Mouse (Mus musculus): Measurements from ENCODE around the gene Agap2.

Gene Agap2

DNA sequence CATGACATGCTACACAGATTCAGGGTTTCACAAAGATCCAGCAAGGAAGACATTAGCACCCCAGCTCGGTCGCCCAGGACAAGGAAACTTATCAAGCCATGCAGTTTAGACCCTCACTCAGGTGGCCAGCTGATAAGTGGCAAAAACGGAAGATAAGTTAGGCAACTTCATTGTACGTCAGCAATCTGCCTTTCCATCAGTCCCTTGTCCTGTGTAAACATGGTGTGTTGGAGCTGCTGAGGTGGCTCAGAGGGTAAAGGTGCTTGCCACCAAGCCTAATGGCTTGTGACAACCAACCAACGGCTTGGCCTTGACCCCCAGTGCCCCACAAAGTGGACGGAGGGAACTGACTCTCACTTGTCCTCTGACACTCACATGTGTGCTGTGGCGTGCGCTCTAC, 25.3 kb downstream of the Agap2 start:
- no peak for DNase-seq (ENCODE audit: low read depth, low spot score)

DNA sequence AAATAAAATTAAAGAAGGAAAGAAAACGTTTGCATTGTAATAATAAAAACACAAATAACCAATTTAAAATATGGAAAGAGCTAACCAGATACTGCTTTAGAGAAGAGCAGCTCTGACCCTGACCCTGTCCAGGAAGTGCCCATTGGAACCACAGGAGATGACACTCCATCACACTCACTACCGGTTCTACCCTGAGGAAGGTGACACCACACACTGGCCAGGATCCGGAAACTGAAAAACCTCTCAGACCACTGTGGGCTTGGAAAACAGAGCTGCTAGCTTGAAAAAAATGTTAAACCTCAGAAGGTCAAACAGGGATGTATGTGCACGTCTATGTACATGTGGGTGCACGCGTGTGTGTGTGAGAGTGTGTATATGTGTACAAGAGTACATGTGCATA, 26.1 kb downstream of the Agap2 start:
- no peak for DNase-seq (ENCODE audit: low read depth, low spot score)

GRCm38 (mm10) chr10:127103631-127104030, 28.5 kb downstream of the Agap2 start:
- DNase-seq (ENCODE audit: low read depth, low spot score) = no peak

DNA sequence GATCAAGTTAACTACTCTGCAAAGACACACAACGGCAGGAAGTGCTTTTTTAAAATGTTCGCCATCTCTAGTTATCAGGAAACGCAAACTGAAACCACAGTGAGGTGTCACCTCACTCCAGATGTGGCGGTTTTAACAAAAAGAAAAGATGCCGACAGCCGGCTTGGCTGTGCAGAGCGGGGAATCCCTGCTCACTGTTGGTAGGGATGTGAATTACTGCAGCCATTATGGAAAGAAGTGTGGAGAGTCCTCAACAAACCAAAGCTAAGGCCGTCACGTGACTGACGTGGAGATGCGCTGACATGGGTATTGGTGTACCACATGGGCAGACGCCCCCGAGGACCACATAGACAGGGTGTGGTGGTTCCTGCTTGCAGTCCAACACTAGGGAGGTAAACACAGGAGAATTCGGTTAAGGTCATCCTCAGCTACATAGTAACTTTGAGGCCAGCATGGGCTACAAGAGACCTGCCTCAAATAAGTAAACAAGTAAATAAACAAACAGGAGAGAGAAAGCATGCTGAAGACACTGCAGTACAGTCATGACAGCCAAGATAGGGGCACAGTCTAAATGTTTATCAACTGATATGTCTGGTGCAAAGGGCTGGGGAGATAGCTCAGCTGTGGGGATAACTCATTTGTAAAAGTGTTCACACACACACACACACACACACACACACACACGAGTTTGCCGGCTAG, 32.6 kb downstream of the Agap2 start:
- DNase-seq (ENCODE audit: low read depth, low spot score) = no peak

DNA sequence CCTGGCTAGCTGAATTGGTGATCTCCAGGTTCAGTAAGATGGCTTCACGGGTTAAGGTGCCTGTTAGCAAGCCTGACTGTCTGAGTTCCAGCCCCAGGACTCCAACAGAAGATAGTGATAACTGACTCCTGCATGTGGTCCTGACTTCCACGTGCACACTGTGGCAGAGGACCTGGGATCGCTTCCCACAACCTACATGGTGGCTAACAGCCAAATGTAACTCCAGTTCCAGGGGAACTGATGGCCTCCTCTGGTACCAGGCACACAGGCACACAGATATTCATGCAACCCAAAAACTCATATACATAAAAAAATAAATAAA, 33.1 kb downstream of the Agap2 start:
- DNase-seq (ENCODE audit: low read depth, low spot score) = no peak

- DNase-seq (ENCODE audit: low read depth, low spot score) = no peak
Observed at GRCm38 (mm10) chr10:127111001-127111887, 36.2 kb downstream of the Agap2 start.

DNA sequence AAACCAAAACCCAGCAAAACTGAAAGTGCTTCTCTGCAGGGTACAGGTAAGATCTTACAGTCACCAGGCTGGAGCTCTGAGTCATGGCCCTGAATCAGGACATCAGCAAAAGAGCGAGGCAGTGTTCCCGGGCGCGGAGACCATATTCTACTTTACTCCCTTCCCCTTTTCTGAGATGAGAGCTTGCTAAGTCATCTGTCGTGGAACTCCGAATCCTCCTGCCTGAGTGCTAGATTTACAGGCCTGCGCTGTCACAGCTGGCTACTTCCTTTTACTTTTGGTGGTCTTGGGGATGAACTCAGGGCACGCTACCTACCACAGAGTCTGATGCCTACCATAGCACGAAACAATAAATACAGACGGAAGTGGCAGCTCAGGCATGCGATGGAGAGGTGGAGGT, 39.3 kb downstream of the Agap2 start:
- no peak for DNase-seq (ENCODE audit: low read depth, low spot score)

DNA sequence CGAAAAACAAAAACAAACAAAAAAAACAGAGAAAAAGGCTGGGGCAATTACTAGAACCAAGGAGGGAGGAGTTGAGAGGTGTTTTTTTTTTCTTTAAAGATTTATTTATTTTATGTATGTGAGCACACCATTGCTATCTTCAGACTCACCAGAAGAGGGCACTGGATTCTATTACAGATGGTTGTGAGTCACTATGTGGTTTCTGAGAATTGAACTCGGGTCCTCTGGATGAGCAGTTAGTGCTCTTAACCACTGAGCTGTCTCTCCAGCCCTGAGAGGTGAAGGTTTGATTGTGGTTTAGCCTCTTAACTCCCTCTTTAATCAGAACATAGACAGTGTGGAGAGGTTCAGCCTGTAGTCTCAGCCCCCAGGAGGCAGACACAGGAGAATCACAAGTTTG, 40.0 kb downstream of the Agap2 start:
- peak; percentile 53 for DNase-seq (ENCODE audit: low read depth, low spot score)

DNA sequence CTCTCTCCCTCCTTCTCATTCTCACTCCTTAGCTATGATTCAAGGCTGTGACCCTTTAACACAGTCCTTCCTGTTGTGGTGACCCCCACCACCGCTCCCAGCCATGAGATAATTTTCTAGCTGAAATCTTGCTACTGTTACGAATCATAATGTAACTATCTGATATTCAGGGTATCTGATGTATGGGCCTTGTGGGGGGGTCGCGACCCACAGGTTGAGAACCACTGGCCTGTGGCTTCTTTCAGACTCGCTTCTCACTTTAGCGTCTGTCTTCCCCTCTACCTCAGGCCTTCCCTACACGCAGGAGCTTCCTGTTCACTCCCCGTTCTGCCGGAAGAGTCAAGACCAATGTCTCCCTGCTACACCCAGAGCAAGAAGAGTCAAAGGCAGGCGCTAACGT, 43.4 kb downstream of the Agap2 start:
- no peak for DNase-seq (ENCODE audit: low read depth, low spot score)

DNA sequence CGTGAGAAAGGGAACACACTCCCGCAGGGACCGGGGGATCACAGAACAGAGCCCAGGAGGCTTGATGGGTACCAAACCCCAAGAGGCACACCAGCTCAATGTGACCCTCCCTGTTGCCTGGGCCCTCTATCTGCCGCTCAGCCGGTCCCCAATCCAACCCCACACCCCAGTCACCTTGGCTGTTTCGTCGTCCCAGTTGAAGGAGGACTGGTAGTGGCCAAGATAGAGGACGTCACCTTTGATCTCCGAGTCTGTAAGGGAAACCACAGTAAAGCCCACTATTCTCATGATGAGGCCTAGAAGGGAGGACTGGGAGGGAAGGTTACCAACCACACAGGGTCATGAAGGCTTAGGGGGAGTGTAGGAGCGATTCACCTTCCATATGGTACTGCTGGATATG, 44.1 kb downstream of the Agap2 start:
- no peak for DNase-seq (ENCODE audit: low read depth, low spot score)

DNA sequence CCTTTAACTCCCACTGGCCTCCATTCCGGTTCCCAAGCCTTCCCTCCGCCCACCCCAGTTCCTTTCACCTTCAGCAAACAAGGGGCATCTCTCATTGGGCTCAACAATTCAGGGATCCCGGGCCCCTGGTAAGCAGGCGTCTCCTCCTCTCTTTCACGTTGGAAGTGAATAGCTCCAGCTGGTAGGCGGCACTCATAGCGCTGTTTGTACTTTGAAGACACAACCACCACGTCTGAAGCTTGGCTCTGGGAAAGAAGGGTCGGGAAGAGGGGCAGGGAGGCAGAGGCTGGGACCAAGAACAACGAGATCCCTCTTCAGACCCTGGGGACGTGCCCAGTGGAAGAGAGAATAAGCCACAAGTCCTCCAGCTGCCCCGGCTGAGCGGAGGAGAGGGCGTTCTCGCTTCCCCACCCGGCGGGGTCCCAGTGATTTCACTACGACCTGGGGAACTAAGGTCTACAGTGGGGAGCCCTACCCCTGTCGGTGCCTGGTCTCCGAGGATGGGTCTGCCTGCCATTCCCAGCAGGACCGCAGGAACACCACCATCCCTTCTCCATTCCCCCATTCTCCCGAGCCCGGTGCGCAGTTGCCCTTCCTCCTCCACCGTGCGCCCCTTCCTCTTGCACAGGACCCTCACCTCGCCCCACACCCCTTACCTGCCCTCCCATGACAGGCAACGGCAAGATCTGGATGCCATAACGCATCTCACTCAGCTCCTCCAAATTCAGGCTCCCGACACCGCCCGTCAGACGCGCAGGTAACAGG, 45.4 kb downstream of the Agap2 start:
- no peak for DNase-seq (ENCODE audit: low read depth, low spot score)

- peak; percentile 99 for DNase-seq (ENCODE audit: low read depth, low spot score)
Observed at GRCm38 (mm10) chr10:127121066-127121477, 46.0 kb downstream of the Agap2 start, which contains the start of gene Os9. Os9 (minus strand) TSS chr10:127121131.

DNA sequence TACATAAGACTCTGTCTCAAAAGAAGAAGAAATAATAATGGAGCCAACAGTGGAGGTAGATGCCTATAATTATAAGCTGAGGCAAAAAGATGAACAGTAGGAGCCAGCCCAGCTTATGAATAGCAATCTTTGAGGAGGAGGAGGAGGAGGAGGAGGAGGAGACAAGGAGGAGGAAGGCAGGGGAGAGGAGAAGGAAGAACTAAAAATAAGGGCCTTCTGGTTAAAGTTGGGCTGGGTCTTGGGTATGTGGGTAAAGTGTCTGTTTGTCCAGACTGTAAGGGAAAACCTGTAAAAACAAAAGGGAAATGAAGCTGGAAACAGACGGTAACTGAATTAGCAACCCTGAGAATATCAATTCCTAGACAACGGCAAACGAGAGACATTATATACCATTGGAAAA, 46.9 kb downstream of the Agap2 start:
- no peak for DNase-seq (ENCODE audit: low read depth, low spot score)

- DNase-seq (ENCODE audit: low read depth, low spot score) = peak; percentile 69
Observed at GRCm38 (mm10) chr10:127122784-127123435, 47.8 kb downstream of the Agap2 start.

- DNase-seq (ENCODE audit: low read depth, low spot score) = peak; percentile 80
Observed at GRCm38 (mm10) chr10:127123436-127123805, 48.3 kb downstream of the Agap2 start.

GRCm38 (mm10) chr10:127125210-127126001, 50.3 kb downstream of the Agap2 start:
- peak; percentile 75 for DNase-seq (ENCODE audit: low read depth, low spot score)

GRCm38 (mm10) chr10:127126579-127126978, 51.5 kb downstream of the Agap2 start:
- no peak for DNase-seq (ENCODE audit: low read depth, low spot score)

DNA sequence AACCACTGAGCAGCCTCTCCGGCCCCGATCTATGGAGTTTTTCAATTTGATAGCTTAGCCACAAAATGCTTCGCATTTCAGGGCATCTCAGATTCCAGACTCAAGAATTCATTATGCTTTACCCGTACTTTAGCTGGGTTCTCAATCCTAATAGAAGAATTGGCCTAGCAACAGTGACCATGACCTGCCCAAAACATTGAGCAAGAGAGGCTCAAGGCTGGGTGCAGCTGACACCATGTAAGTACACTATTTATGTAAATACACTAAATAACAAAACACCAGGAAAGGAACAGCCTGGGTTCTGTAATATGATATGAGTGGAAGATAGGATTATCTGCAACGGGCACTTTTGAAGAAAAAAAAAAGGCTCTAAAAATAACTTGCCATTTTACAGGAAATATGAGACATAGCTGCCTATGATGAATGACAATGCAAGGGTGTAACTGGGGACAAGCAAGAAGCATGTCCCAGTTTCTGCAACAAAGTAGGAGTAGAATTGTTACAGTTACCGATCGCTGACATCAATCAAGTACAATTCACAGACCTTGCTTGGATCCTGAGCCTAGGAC, 52.7 kb downstream of the Agap2 start:
- DNase-seq (ENCODE audit: low read depth, low spot score) = no peak

DNA sequence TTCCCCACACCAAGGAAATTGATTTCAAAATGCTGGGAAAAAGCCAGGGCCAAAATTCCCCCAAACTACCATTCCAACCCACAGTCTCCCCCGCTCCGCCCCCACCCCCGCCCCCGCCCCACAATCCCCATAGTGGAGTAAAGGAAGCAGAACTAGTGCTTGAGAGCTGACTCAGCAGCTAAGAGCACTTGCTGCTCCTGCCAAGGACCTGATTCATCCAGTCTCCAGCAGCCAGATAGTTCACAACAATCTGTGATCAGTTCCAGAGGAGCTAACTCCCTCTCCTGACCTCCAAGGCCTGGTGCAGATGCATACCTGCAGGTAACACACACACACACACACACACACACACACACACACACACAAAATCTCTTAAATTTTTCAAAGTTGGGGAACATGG, 54.3 kb downstream of the Agap2 start:
- DNase-seq (ENCODE audit: low read depth, low spot score) = peak; percentile 45

GRCm38 (mm10) chr10:127132469-127132868, 57.4 kb downstream of the Agap2 start:
- DNase-seq (ENCODE audit: low read depth, low spot score) = no peak

Measured in ZHBTc4 (cell line).